Mouse (Mus musculus) T-helper 17 cell (primary cell): ENCODE data around the gene U2surp.

Source experiments
- in situ Hi-C, 2 experiments: fragments of 300-600 bp; cut with MboI, MseI; formaldehyde crosslinking; loops; 1 replicate in 1 of 2; 2 replicates in 1 of 2; pipeline ENCODE4 v1.15.1; 2025; ENCODE audit warnings: high pct_unique_total_duplicates in 2 of 2

U2surp gene

GRCm38 (mm10) chr9:95511472-95512330, at the start of gene U2surp:
TSS of gene U2surp (minus strand) at chr9:95511996.
- in situ Hi-C loops: loop anchor here in 1 of 2 experiments (10.0 kb wide), 1 partner anchor 333 kb away; the partner anchor contains the start of gene Pls1

- in situ Hi-C loops: no loop called here
Measured at GRCm38 (mm10) chr9:95559936-95560735, 48.3 kb upstream of the U2surp start.

- in situ Hi-C loops: no loop called here
Measured at GRCm38 (mm10) chr9:95559059-95559935, 47.5 kb upstream of the U2surp start, which contains the start of gene Paqr9. TSS of gene Paqr9 (plus strand) at chr9:95559657.

GRCm38 (mm10) chr9:95558726-95559058, 46.9 kb upstream of the U2surp start:
- in situ Hi-C loops: no loop called here

GRCm38 (mm10) chr9:95557722-95558121, 45.9 kb upstream of the U2surp start:
- in situ Hi-C loops: no loop called here

- in situ Hi-C loops: no loop called here
Measured at GRCm38 (mm10) chr9:95556067-95556512, 44.3 kb upstream of the U2surp start.

GRCm38 (mm10) chr9:95555233-95555740, 43.5 kb upstream of the U2surp start:
- in situ Hi-C loops: no loop called here

GRCm38 (mm10) chr9:95554231-95555221, 42.7 kb upstream of the U2surp start:
- in situ Hi-C loops: no loop called here

GRCm38 (mm10) chr9:95552175-95552705, 40.4 kb upstream of the U2surp start:
- in situ Hi-C loops: no loop called here

GRCm38 (mm10) chr9:95550856-95551774, 39.3 kb upstream of the U2surp start:
- in situ Hi-C loops: no loop called here

- in situ Hi-C loops: no loop called here
Measured at GRCm38 (mm10) chr9:95549626-95550411, 38.0 kb upstream of the U2surp start.

GRCm38 (mm10) chr9:95546679-95547078, 34.9 kb upstream of the U2surp start:
- in situ Hi-C loops: no loop called here

- in situ Hi-C loops: no loop called here
Measured at GRCm38 (mm10) chr9:95544598-95544997, 32.8 kb upstream of the U2surp start.

- in situ Hi-C loops: no loop called here
Measured at GRCm38 (mm10) chr9:95542475-95542874, 30.7 kb upstream of the U2surp start.

- in situ Hi-C loops: no loop called here
Measured at GRCm38 (mm10) chr9:95541650-95542432, 30.0 kb upstream of the U2surp start.

- in situ Hi-C loops: no loop called here
Measured at GRCm38 (mm10) chr9:95541208-95541607, 29.4 kb upstream of the U2surp start.

GRCm38 (mm10) chr9:95540487-95540886, 28.7 kb upstream of the U2surp start:
- in situ Hi-C loops: no loop called here
